ENCODE assay signal across 8 mouse cellular contexts in the genomic region with DNA sequence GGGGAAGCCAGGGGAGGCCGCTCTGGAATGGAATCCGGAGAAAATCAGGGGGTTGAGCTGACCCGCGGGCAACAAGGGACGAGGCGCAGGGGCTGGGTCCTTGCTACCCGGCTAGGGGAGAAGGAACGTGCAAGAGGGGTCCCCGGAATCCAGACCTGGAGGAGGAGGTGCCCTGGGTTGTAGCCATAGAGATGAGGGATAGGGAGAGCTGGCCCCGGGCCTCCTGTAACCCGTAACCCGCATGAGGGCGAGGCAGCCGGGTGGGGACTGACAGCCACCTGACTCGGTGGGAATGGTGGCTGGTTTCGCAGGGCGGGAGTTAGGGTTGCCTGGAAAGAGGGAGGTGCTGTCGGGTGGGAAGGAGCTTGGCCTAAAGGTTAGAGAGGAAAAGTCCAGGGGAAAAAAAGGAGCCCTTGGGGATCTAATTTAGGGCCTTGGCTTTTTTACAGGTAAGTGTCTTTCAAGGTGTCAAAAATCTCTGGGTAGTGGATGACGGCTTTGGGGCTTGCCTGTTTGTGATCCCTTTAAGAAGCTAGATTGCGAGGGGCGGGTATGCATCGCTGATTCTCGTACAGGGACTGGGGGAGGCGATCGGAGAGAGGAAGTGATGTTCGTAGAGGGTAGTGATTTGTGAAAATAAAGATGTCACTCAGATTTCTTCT. TPM values are rescaled to one million over a fixed set of nuclear protein-coding genes. Genes with fewer than 3 reads are reported as not detected.
DNase-seq lines count a peak whose midpoint lies in the region; ATAC-seq and TF ChIP-seq lines count a peak whose summit lies in the region.

A gene (minus strand): TSS at position 301 of the 662 bp plus-strand sequence.

- peak within 1 kb of the TSS; percentile 78 for H3K4me3 ChIP-seq in embryonic facial prominence, embryonic 13.5 days
- peak within 1 kb of the TSS; percentile 88 for H3K4me3 ChIP-seq in heart, embryonic 10.5 days
- H3K4me3 ChIP-seq in kidney, embryonic 14.5 days (ENCODE audit: low read length): peak within 1 kb of the TSS; percentile 88
- H3K4me3 ChIP-seq in limb, embryonic 15.5 days: peak within 1 kb of the TSS; percentile 88
- peak within 1 kb of the TSS; percentile 84 for H3K4me3 ChIP-seq in midbrain, embryonic 16.5 days (ENCODE audit: low read depth, low read length)
- H3K4me3 ChIP-seq in spleen, adult 2 months (ENCODE audit: extremely low read depth, insufficient read depth, insufficient read length): peak within 1 kb of the TSS; percentile 97

- no peak for TF ChIP-seq POLR2A in spleen, adult 2 months (IDR thresholded peaks at IDR 0.05; ENCODE audit: low read depth, low read length)

- TF ChIP-seq CTCF in spleen, adult 2 months (IDR thresholded peaks at IDR 0.05; ENCODE audit: extremely low read depth, insufficient read depth, insufficient read length, insufficient replicate concordance): no peak

- H3K27ac ChIP-seq in embryonic facial prominence, embryonic 13.5 days: peak within 1 kb of the TSS; percentile 88
- peak within 1 kb of the TSS; percentile 93 for H3K27ac ChIP-seq in heart, embryonic 10.5 days
- H3K27ac ChIP-seq in kidney, embryonic 14.5 days (ENCODE audit: low read depth, low read length): peak within 1 kb of the TSS; percentile 88
- peak within 1 kb of the TSS; percentile 88 for H3K27ac ChIP-seq in limb, embryonic 15.5 days
- H3K27ac ChIP-seq in midbrain, embryonic 16.5 days (ENCODE audit: low read length): peak within 1 kb of the TSS; percentile 89
- H3K27ac ChIP-seq in spleen, adult 2 months (ENCODE audit: insufficient read depth, low read length): peak within 1 kb of the TSS; percentile 83

- no peaks in the 10 kb centered on the region for H3K27me3 ChIP-seq in embryonic facial prominence, embryonic 13.5 days
- no peaks in the 10 kb centered on the region for H3K27me3 ChIP-seq in heart, embryonic 10.5 days (ENCODE audit: insufficient read depth, poor library complexity, severe bottlenecking)
- H3K27me3 ChIP-seq in kidney, embryonic 14.5 days (ENCODE audit: control insufficient read depth, insufficient read depth, low read length): no peaks in the 10 kb centered on the region
- H3K27me3 ChIP-seq in limb, embryonic 15.5 days: no peaks in the 10 kb centered on the region
- no peaks in the 10 kb centered on the region for H3K27me3 ChIP-seq in midbrain, embryonic 16.5 days (ENCODE audit: control insufficient read depth, insufficient read depth, low read depth, low read length)
- no peaks in the 10 kb centered on the region for H3K27me3 ChIP-seq in spleen, adult 2 months (ENCODE audit: control insufficient read depth, insufficient read depth, low read length)

- H3K36me3 ChIP-seq in embryonic facial prominence, embryonic 13.5 days: no peaks in the 10 kb centered on the region
- H3K36me3 ChIP-seq in heart, embryonic 10.5 days: no peaks in the 10 kb centered on the region
- H3K36me3 ChIP-seq in kidney, embryonic 14.5 days (ENCODE audit: control insufficient read depth, insufficient read depth, low read length): no peaks in the 10 kb centered on the region
- H3K36me3 ChIP-seq in limb, embryonic 15.5 days: no peaks in the 10 kb centered on the region
- H3K36me3 ChIP-seq in midbrain, embryonic 16.5 days (ENCODE audit: control insufficient read depth, insufficient read depth, low read length): no peaks in the 10 kb centered on the region
- H3K36me3 ChIP-seq in spleen, adult 2 months (ENCODE audit: control insufficient read depth, insufficient read depth, low read length): no peaks in the 10 kb centered on the region

- H3K9me3 ChIP-seq in embryonic facial prominence, embryonic 13.5 days: no peaks in the 10 kb centered on the region
- no peaks in the 10 kb centered on the region for H3K9me3 ChIP-seq in heart, embryonic 10.5 days
- no peaks in the 10 kb centered on the region for H3K9me3 ChIP-seq in kidney, embryonic 14.5 days (ENCODE audit: control insufficient read depth, low read length)
- no peaks in the 10 kb centered on the region for H3K9me3 ChIP-seq in limb, embryonic 15.5 days
- no peaks in the 10 kb centered on the region for H3K9me3 ChIP-seq in midbrain, embryonic 16.5 days (replicated peaks; ENCODE audit: control insufficient read depth, low read length, poor library complexity, severe bottlenecking)

- peak within 1 kb of the TSS; percentile 89 for H3K4me2 ChIP-seq in embryonic facial prominence, embryonic 13.5 days
- peak within 1 kb of the TSS; percentile 78 for H3K4me2 ChIP-seq in kidney, embryonic 14.5 days (replicated peaks; ENCODE audit: low read depth, low read length)
- H3K4me2 ChIP-seq in limb, embryonic 15.5 days: peak within 1 kb of the TSS; percentile 75
- H3K4me2 ChIP-seq in midbrain, embryonic 16.5 days (ENCODE audit: low read length): peak within 1 kb of the TSS; percentile 70

- DNase-seq in 3134 (ENCODE audit: extremely low read depth, insufficient read length, low spot score): peak; percentile 65
- DNase-seq in adrenal gland, postnatal 10 days: peak; percentile 82
- DNase-seq in heart, embryonic 10.5 days (ENCODE audit: low spot score): peak; percentile 87
- peak; percentile 43 to 56 for DNase-seq in spleen, adult 2 months (ENCODE audit: low read depth in 1 of 2, low spot score in 2 of 2)

- ATAC-seq in embryonic facial prominence, embryonic 13.5 days (ENCODE audit: insufficient number of reproducible peaks, insufficient read depth, low FRiP score, low TSS enrichment, low read depth): peak; percentile 57; the same call in 1 of the 2 replicates
- peak; percentile 77 for ATAC-seq in kidney, embryonic 14.5 days (ENCODE audit: low FRiP score, low TSS enrichment)
- peak; percentile 57 for ATAC-seq in limb, embryonic 15.5 days (ENCODE audit: insufficient number of reproducible peaks, low FRiP score, low TSS enrichment, low read depth)
- peak; percentile 73 for ATAC-seq in midbrain, embryonic 16.5 days

- 0% methylated on average over 26 of the region's 26 CpGs for WGBS in embryonic facial prominence, embryonic 13.5 days
- WGBS in heart, embryonic 10.5 days: under 1% methylated on average over 26 of the region's 26 CpGs
- under 1% methylated on average over 26 of the region's 26 CpGs for WGBS in kidney, embryonic 14.5 days
- WGBS in limb, embryonic 15.5 days: under 1% methylated on average over 26 of the region's 26 CpGs
- WGBS in midbrain, embryonic 16.5 days: 0% methylated on average over 26 of the region's 26 CpGs
- 1% methylated on average over 26 of the region's 26 CpGs for WGBS in spleen, adult 2 months

- peaks cover 20% of the 10 kb centered on the region for H3K4me1 ChIP-seq in embryonic facial prominence, embryonic 13.5 days
- H3K4me1 ChIP-seq in heart, embryonic 10.5 days: peaks cover 27% of the 10 kb centered on the region
- H3K4me1 ChIP-seq in kidney, embryonic 14.5 days (ENCODE audit: control insufficient read depth, insufficient read depth, low read length): peaks cover 11% of the 10 kb centered on the region
- 0 out of 2 replicates have a peak, but pooled peaks cover 20% of the 10 kb centered on the region for H3K4me1 ChIP-seq in limb, embryonic 15.5 days
- H3K4me1 ChIP-seq in midbrain, embryonic 16.5 days (ENCODE audit: control insufficient read depth, insufficient read depth, low read length): peaks cover 19% of the 10 kb centered on the region
- H3K4me1 ChIP-seq in spleen, adult 2 months (ENCODE audit: control insufficient read depth, insufficient read depth, insufficient read length): peaks cover 3% of the 10 kb centered on the region; the same call in 1 of the 2 replicates

- H3K9ac ChIP-seq in embryonic facial prominence, embryonic 13.5 days: peak within 1 kb of the TSS; percentile 85
- peak within 1 kb of the TSS; percentile 84 for H3K9ac ChIP-seq in kidney, embryonic 14.5 days (ENCODE audit: low read depth, low read length)
- H3K9ac ChIP-seq in limb, embryonic 15.5 days: peak within 1 kb of the TSS; percentile 89
- peak within 1 kb of the TSS; percentile 87 for H3K9ac ChIP-seq in midbrain, embryonic 16.5 days (ENCODE audit: low read depth, low read length)

RNA-seq across cellular contexts. Expression of the gene that starts here (rescaled TPM):
- total RNA-seq in adrenal gland, postnatal 10 days (2021): 1 to 10 TPM in 1 of 2 experiments, under 1 TPM in 1; 0.36 to 3.4 TPM
- 0.34 and 0.51 TPM in 2 replicates for polyA plus RNA-seq in embryonic facial prominence, embryonic 13.5 days (2015; fragmentation: Nextera tagmentation; extraction: Ambion mirVana)
- 0.10 TPM in 1 of 2 replicates, not detected in the other for polyA plus RNA-seq in heart, embryonic 10.5 days (2016; fragmentation: Nextera tagmentation; extraction: Ambion mirVana)
- polyA plus RNA-seq in kidney, embryonic 14.5 days (2014; fragmentation: Nextera tagmentation; extraction: Ambion mirVana): not detected in 2 replicates
- 0.20 and 1.6 TPM in 2 replicates for polyA plus RNA-seq in limb, embryonic 15.5 days (2015; fragmentation: Nextera tagmentation; extraction: Ambion mirVana)
- polyA plus RNA-seq in midbrain, embryonic 16.5 days (2015; fragmentation: Nextera tagmentation; extraction: Ambion mirVana): not detected in 2 replicates
- polyA plus RNA-seq in spleen, adult 2 months (2012; rRNA removed): 0.19 and 0.33 TPM in 2 replicates

Comparison
In these comparisons a context has a peak if more than half of its experiments do, and no peak if none do; other contexts are left out.
1. Peak in every context shown above with its lines: DNase-seq, ATAC-seq, H3K4me3 ChIP-seq and H3K27ac ChIP-seq.
2. Peak in ATAC-seq, H3K4me3 ChIP-seq, H3K27ac ChIP-seq, H3K9ac ChIP-seq and H3K4me2 ChIP-seq in embryonic facial prominence, embryonic 13.5 days; RNA of the gene not detected or under 1 TPM.
3. Peak in DNase-seq, H3K4me3 ChIP-seq and H3K27ac ChIP-seq in heart, embryonic 10.5 days; RNA of the gene not detected or under 1 TPM.
4. Peak in ATAC-seq, H3K4me3 ChIP-seq, H3K27ac ChIP-seq, H3K9ac ChIP-seq and H3K4me2 ChIP-seq in kidney, embryonic 14.5 days; RNA of the gene not detected or under 1 TPM.
5. Peak in ATAC-seq, H3K4me3 ChIP-seq, H3K27ac ChIP-seq, H3K9ac ChIP-seq and H3K4me2 ChIP-seq in midbrain, embryonic 16.5 days; RNA of the gene not detected or under 1 TPM.
6. Peak in DNase-seq, H3K4me3 ChIP-seq and H3K27ac ChIP-seq in spleen, adult 2 months; RNA of the gene not detected or under 1 TPM.